Mouse (Mus musculus): ENCODE measurements around the gene Fuca2.
A peak's percentile ranks its signal among the peaks of the same experiment; 100 is the strongest.

Gene Fuca2

GRCm38 (mm10) chr10:13534751-13535150 is 35.4 kb downstream of the Fuca2 start:
- no peak for DNase-seq (ENCODE audit: low spot score in 2 of 2)

GRCm38 (mm10) chr10:13536706-13537105 is 37.4 kb downstream of the Fuca2 start:
- no peak for DNase-seq (ENCODE audit: low spot score in 2 of 2)

DNA sequence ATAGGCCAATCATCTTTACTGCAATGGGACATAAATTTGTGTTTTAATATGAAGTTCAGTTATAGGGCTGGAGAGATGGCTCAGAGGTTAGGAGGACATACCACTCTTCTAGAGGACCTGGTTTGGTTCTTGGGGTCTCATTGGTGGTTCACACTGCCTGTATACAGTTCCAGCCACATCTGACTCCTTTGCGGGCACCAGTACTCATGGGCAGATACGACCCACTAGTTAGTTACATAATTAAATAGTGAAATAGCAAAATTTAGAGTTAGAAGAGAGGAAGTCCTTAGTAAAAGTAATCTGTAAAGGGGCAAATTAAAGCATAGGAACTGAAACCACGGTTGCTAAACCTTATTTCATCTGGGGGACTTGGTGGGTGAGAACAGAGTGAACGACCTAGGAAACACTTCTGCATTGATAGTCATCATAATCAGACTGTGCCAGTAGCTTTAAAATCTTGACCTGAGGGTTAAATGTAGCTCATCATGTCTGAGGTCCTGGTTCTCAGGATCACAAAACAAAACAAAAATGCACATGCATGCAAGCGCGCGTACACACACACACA is 40.5 kb downstream of the Fuca2 start:
- DNase-seq (ENCODE audit: low spot score in 2 of 2): no peak

- no peak for DNase-seq (ENCODE audit: low spot score in 2 of 2)
Observed at GRCm38 (mm10) chr10:13541721-13542120, 42.4 kb downstream of the Fuca2 start.

DNA sequence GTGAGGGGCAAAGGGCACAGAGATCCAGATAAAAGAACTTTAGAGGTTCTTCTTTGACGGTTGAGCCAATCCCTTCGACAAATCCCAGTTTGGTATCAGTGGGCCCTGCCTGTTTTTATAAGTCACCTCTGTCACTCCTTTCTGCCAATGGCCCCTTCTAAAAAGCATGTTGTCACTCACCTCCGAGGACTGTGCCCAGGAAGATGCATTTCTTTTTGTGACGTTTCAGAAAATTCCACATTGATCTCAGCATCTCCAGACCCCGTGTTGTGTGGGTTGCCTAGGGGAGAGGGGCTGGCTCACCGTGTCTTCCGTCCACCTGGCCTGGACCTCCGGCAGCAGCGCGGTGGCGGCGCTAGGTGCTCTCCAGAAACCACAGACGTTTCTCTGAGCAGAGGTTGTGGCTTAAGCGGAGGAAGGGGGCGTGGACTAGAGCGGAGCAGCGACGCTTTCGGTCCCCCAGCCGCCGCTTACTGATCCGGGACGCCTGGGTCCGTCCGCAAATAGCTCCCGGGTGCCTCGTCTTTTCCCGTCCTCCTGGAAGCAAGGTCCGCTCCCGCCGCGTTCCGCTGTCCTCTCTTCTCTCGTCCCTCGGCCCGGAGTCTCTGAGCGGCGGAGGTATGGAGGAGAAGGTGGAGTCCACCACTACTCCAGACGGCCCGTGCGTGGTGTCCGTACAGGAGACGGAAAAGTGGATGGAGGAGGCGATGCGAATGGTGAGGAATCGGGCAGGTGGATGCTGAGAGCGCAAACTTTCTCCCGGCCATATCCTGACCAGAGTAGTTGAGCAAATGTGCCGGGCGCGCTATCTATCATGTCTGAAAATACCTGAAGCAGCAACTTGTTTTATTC is 53.5 kb downstream of the Fuca2 start, which contains the start of the genes Adat2 and Pex3:
Adat2 (plus strand) TSS at position 249 of the 852 bp plus-strand sequence.
Pex3 (minus strand) TSS at position 497 of the 852 bp plus-strand sequence.
- peak; percentile 86 to 91 for DNase-seq (ENCODE audit: low spot score in 2 of 2)

GRCm38 (mm10) chr10:13553498-13553985 is 54.2 kb downstream of the Fuca2 start:
- DNase-seq (ENCODE audit: low spot score in 2 of 2): no peak

- no peak for DNase-seq (ENCODE audit: low spot score in 2 of 2)
Observed at GRCm38 (mm10) chr10:13554316-13554715, 55.0 kb downstream of the Fuca2 start.

GRCm38 (mm10) chr10:13560014-13560674 is 60.8 kb downstream of the Fuca2 start:
- DNase-seq (ENCODE audit: low spot score in 2 of 2): no peak

- DNase-seq (ENCODE audit: low spot score in 2 of 2): peak; percentile 9 to 43
Observed at GRCm38 (mm10) chr10:13564364-13565079, 65.2 kb downstream of the Fuca2 start.

- DNase-seq (ENCODE audit: low spot score in 2 of 2): no peak
Observed at GRCm38 (mm10) chr10:13565080-13565448, 65.7 kb downstream of the Fuca2 start.

DNA sequence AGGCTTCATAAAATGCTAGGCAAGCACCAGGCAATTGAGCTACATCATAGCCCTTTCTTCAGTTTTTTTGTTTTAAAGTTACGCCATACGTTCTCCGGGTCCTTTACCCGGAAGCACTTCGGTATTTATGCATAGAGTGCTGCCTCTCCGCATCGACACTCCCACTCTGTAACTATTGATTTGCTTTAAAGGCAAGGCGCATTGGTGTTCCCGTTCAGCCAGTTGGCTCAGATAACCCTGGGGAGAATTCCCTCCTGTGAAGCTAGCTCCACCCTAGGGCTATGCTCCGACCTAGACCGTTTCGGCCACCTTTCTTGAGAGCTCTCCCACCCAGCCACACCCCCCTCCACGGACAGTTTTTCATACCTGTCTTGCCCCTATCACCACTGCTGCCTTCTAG is 67.1 kb downstream of the Fuca2 start:
- DNase-seq (ENCODE audit: low spot score in 2 of 2): no peak
